Mouse (Mus musculus) limb, embryonic 14.5 days (tissue): ENCODE data around the gene Sestd1. TPM values are rescaled to one million over a fixed set of nuclear protein-coding genes. Genes with fewer than 3 reads are reported as not detected.

Experiments
- ATAC-seq: fragments of 200-750 bp; cut with Nextera tagmentation; 2 replicates; pipeline ENCODE4 v1.8.0; 2017; ENCODE audit warnings: low read depth, moderate number of reproducible peaks, moderate TSS enrichment; ENCODE audit not compliant: low FRiP score
- DNase-seq: peaks from one replicate; pipeline ENCODE4 v3.0.0-alpha.2; 2015; ENCODE audit warnings: low spot score
- H3K27ac ChIP-seq: fragments of 300-500 bp; sonication (generic); replicated peaks from 2 replicates; pipeline ENCODE4 v1.5.1; 2014; ENCODE audit warnings: low read depth, mild to moderate bottlenecking, low read length, moderate library complexity, mixed read lengths
- H3K27me3 ChIP-seq: fragments of 300-500 bp; sonication (generic); 2 replicates; pipeline ENCODE4 v1.6.1; 2014; ENCODE audit warnings: low read length, mixed read lengths; ENCODE audit not compliant: control insufficient read depth, insufficient read depth
- H3K36me3 ChIP-seq: fragments of 300-500 bp; sonication (generic); 2 replicates; pipeline ENCODE4 v1.6.1; 2014; ENCODE audit warnings: mild to moderate bottlenecking, low read length, moderate library complexity, mixed read lengths; ENCODE audit not compliant: control insufficient read depth, insufficient read depth
- H3K4me1 ChIP-seq: fragments of 300-500 bp; sonication (generic); 2 replicates; pipeline ENCODE4 v1.6.1; 2014; ENCODE audit warnings: antibody characterized with exemption, low read length, mixed read lengths; ENCODE audit not compliant: control insufficient read depth, insufficient read depth
- H3K4me2 ChIP-seq: fragments of 300-500 bp; sonication (generic); replicated peaks from 2 replicates; pipeline ENCODE4 v1.6.1; 2014; ENCODE audit warnings: low read depth, mild to moderate bottlenecking, low read length, moderate library complexity; ENCODE audit not compliant: severe bottlenecking
- H3K4me3 ChIP-seq: fragments of 300-500 bp; sonication (generic); replicated peaks from 2 replicates; pipeline ENCODE4 v1.5.1; 2014; ENCODE audit warnings: low read length
- H3K9ac ChIP-seq: fragments of 300-500 bp; sonication (generic); 2 replicates; pipeline ENCODE4 v1.6.1; 2014; ENCODE audit warnings: mild to moderate bottlenecking, low read depth, low read length, moderate library complexity; ENCODE audit not compliant: severe bottlenecking
- H3K9me3 ChIP-seq: fragments of 300-500 bp; sonication (generic); 2 replicates; pipeline ENCODE4 v1.6.1; 2016; ENCODE audit warnings: low read length; ENCODE audit not compliant: control insufficient read depth
- POLR2A ChIP-seq: fragments of 200-500 bp; IDR thresholded peaks from 2 replicates; pipeline ENCODE4 v1.8.0; 2012; ENCODE audit warnings: inconsistent platforms, mild to moderate bottlenecking, moderate library complexity, borderline replicate concordance; ENCODE audit not compliant: insufficient read depth, insufficient read length; ENCODE audit errors: extremely low read depth
- WGBS: fragments of 180-500 bp; shearing (Covaris S2); extraction: QIAGEN DNeasy Blood & Tissue Kit; methylation state at CpG from one replicate; pipeline ENCODE4 v1.1.7; 2014; 5-methylcytosine and 5-hydroxymethylcytosine counted together
- polyA plus RNA-seq, 2 experiments: library from polyadenylated mRNA; depleted of rRNA in 1 of 2; stranded (reverse) in 1 of 2; unstranded in 1 of 2; fragments of >200 nt; fragmentation: Nextera tagmentation in 1 of 2; extraction: Ambion mirVana in 1 of 2; gene quantifications; 2 replicates each; pipeline versions ENCODE4 v1.2.1 to v1.2.3; 2012 to 2014

Gene Sestd1
- polyA plus RNA-seq, 2 experiments: 23.8 to 25.4 TPM

DNA sequence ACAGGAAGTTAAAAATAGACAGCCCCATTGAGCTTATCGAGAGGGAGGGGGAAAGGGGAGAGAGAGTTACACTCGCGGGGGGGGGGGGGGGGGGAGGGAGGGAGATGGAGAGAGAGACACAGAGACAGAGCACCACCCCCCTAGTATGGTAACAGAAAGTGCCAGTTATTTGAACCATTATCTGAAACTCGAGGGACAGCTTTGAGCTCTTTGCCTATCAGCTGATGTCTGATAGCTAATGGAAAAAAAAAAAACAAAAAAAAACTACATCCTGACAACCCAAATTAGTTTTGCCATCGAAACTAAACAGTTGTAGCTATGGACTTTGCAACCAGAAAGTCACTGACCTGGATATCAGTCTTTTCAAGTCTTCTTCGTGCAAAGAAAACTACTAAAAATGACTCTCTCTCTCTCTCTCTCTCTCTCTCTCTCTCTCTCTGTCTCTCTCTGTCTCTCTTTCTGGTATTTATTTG, 109.7 kb downstream of the Sestd1 start, which contains the start of gene Ccdc141:
Gene Ccdc141 (minus strand): TSS at position 4 of the 473 bp plus-strand sequence.
- ATAC-seq (no peak), DNase-seq (no peak)
- Histone ChIP-seq H3K27me3 (no peaks in the 10 kb centered on the region), H3K9ac (peak within 1 kb of the TSS; percentile 72), H3K27ac (0 out of 2 replicates have a peak within 1 kb of the TSS, but pooled peaks have one; percentile 35), H3K4me3 (peak within 1 kb of the TSS; percentile 38), H3K9me3 (no peaks in the 10 kb centered on the region), H3K4me1 (peaks cover 16% of the 10 kb centered on the region), H3K36me3 (no peaks in the 10 kb centered on the region), H3K4me2 (peak within 1 kb of the TSS; percentile 85)
- 10% methylated on average over 6 of the region's 6 CpGs for WGBS
- no peak for TF ChIP-seq POLR2A

- 1% methylated on average over 21 of the region's 21 CpGs for WGBS
- Histone ChIP-seq H3K27me3 (no peaks in the 10 kb centered on the region), H3K9ac (peak overlapping the region; percentile 72), H3K4me3 (peak overlapping the region; percentile 38), H3K27ac (0 out of 2 replicates have a peak overlapping the region, but pooled peaks have one; percentile 35), H3K36me3 (no peaks in the 10 kb centered on the region), H3K4me1 (peaks cover 16% of the 10 kb centered on the region), H3K4me2 (peak overlapping the region; percentile 85), H3K9me3 (no peaks in the 10 kb centered on the region)
- peak; percentile 69 for DNase-seq
- TF ChIP-seq POLR2A: no peak
- ATAC-seq: peak; percentile 48; the same call in 1 of the 2 replicates
Measured at GRCm38 (mm10) chr2:77169916-77170632, 110.3 kb downstream of the Sestd1 start.

- Histone ChIP-seq H3K27me3 (no peaks in the 10 kb centered on the region), H3K4me2 (peak overlapping the region; percentile 85), H3K4me1 (peaks cover 14% of the 10 kb centered on the region), H3K36me3 (no peaks in the 10 kb centered on the region), H3K9ac (peak overlapping the region; percentile 72; the same call in 1 of the 2 replicates), H3K9me3 (no peaks in the 10 kb centered on the region), H3K4me3 (peak overlapping the region; percentile 38), H3K27ac (no peak overlapping the region)
- WGBS: 77% methylated on average over 4 of the region's 4 CpGs
- DNase-seq: no peak
- ATAC-seq: no peak
- no peak for TF ChIP-seq POLR2A
Measured at GRCm38 (mm10) chr2:77169218-77169617, 111.2 kb downstream of the Sestd1 start.

- H3K9me3 ChIP-seq: no peaks in the 10 kb centered on the region
- no peaks in the 10 kb centered on the region for H3K27me3 ChIP-seq
- ATAC-seq: no peak
- no peak overlapping the region for H3K4me3 ChIP-seq
- H3K27ac ChIP-seq: no peak overlapping the region
- H3K4me1 ChIP-seq: peaks cover 9% of the 10 kb centered on the region
- no peak overlapping the region for H3K9ac ChIP-seq
- TF ChIP-seq POLR2A: no peak
- no peak for DNase-seq
- 89% methylated on average over 7 of the region's 7 CpGs for WGBS
- no peaks in the 10 kb centered on the region for H3K36me3 ChIP-seq
- peak overlapping the region; percentile 85; the same call in 1 of the 2 replicates for H3K4me2 ChIP-seq
Measured at GRCm38 (mm10) chr2:77168781-77169180, 111.6 kb downstream of the Sestd1 start.

- H3K27me3 ChIP-seq: no peaks in the 10 kb centered on the region
- H3K27ac ChIP-seq: no peak overlapping the region
- peaks cover 6% of the 10 kb centered on the region; the same call in 1 of the 2 replicates for H3K4me1 ChIP-seq
- no peak overlapping the region for H3K4me3 ChIP-seq
- ATAC-seq: no peak
- no peaks in the 10 kb centered on the region for H3K36me3 ChIP-seq
- H3K9ac ChIP-seq: no peak overlapping the region
- H3K9me3 ChIP-seq: no peaks in the 10 kb centered on the region
- WGBS: 79% methylated on average over 13 of the region's 13 CpGs
- no peak overlapping the region for H3K4me2 ChIP-seq
- TF ChIP-seq POLR2A: no peak
- no peak for DNase-seq
Measured at GRCm38 (mm10) chr2:77168081-77168685, 112.2 kb downstream of the Sestd1 start.
